Mouse (Mus musculus) small intestine, adult 2 months (tissue): ENCODE data around the gene Dync1i2. TPM values are rescaled to one million over a fixed set of nuclear protein-coding genes. Genes with fewer than 3 reads are reported as not detected.

Experiments
- H3K27ac ChIP-seq: fragments of 200-500 bp; 2 replicates; pipeline ENCODE4 v1.5.1; 2012; ENCODE audit warnings: low read depth, low read length, control low read depth, inconsistent platforms; ENCODE audit not compliant: insufficient read depth
- H3K27me3 ChIP-seq: fragments of 200-500 bp; 2 replicates; pipeline ENCODE4 v1.6.1; 2012; ENCODE audit warnings: mild to moderate bottlenecking, moderate library complexity, low read length, inconsistent platforms; ENCODE audit not compliant: control insufficient read depth, insufficient read depth
- H3K36me3 ChIP-seq: fragments of 200-500 bp; 2 replicates; pipeline ENCODE4 v1.6.1; 2012; ENCODE audit warnings: mild to moderate bottlenecking, low read length, control low read depth, inconsistent platforms; ENCODE audit not compliant: control insufficient read depth, insufficient read depth
- H3K4me1 ChIP-seq: fragments of 200-500 bp; 2 replicates; pipeline ENCODE4 v1.6.1; 2012; ENCODE audit warnings: low read length, inconsistent platforms, mixed read lengths; ENCODE audit not compliant: control insufficient read depth, insufficient read depth, insufficient read length
- H3K4me3 ChIP-seq: fragments of 200-500 bp; 2 replicates; pipeline ENCODE4 v1.5.1; 2012; ENCODE audit warnings: low read depth, mild to moderate bottlenecking, control low read depth, inconsistent platforms, low read length, moderate library complexity
- CTCF ChIP-seq: fragments of 200-500 bp; IDR thresholded peaks from 2 replicates; pipeline ENCODE4 v1.5.1; 2012; ENCODE audit warnings: low read depth, mild to moderate bottlenecking, control low read depth, inconsistent platforms, low read length, moderate library complexity, mixed read lengths; ENCODE audit not compliant: insufficient replicate concordance, insufficient read length; ENCODE audit errors: extremely low read depth
- POLR2A ChIP-seq: fragments of 200-500 bp; IDR thresholded peaks from 2 replicates; pipeline ENCODE4 v1.6.1; 2012; ENCODE audit warnings: low read depth, mild to moderate bottlenecking, control low read depth, inconsistent platforms, low read length, moderate library complexity
- WGBS: fragments of 180-500 bp; shearing (Covaris S2); methylation state at CpG from one replicate; pipeline ENCODE4 v1.1.7; 2018; 5-methylcytosine and 5-hydroxymethylcytosine counted together
- polyA plus RNA-seq: library from polyadenylated mRNA; depleted of rRNA; stranded (reverse); fragments of >200 nt; gene quantifications from 2 replicates; pipeline ENCODE4 v1.2.3, GENCODE M21; 2012; rRNA removed

Dync1i2 gene
- 3.2 and 6.3 TPM in 2 replicates for polyA plus RNA-seq

GRCm38 (mm10) chr2:71211591-71212359, at the start of gene Dync1i2:
Gene Dync1i2 (plus strand): TSS chr2:71211706.
- under 1% methylated on average over 57 of the region's 57 CpGs for WGBS

DNA sequence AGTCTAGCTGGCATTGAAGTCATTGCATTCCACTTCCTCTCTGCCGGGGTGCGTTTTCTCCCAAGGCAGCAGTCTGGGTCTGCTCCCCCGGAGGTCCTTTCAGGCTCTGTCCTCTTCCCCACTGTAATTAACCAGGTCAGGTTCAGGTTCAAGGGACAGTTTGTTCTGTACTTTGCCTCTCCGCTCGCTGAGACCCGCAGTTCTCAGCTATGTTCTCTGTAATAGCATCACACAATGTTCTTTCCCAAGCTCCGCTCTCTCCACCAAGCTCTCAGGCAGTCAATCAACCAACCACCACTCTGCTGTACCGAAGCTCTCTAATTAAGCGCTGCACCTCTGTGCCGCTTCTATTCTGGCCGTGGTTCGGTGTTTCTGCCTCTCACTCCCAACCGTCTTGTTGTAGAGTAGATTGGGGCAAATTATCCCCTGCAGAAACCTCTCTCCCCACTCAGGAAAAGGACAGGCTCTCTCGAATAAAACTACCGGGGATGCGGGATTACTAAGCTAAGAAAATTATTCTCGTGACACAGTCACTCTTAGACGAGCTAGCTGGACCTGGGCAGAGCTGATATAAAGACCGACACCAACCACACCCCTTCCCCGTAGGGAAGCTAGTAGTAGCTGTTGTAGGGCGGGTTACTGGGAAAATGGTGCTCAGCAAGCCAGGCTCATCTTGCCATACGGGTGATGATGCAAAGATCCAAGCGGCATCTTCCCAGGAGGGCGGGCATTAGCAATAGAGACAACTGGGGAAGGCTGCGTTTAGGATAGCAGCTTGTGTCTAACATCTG, 48.5 kb upstream of the Dync1i2 start:
- H3K4me1 ChIP-seq: no peaks in the 10 kb centered on the region
- no peak for TF ChIP-seq CTCF
- no peaks in the 10 kb centered on the region for H3K27me3 ChIP-seq
- no peaks in the 10 kb centered on the region for H3K36me3 ChIP-seq
- no peak overlapping the region for H3K4me3 ChIP-seq
- WGBS: 80% methylated on average over 25 of the region's 25 CpGs
- H3K27ac ChIP-seq: no peak overlapping the region

More at GRCm38 (mm10) chr2:71211591-71212359, at the start of gene Dync1i2:
- H3K4me1 ChIP-seq: peaks cover 2% of the 10 kb centered on the region; the same call in 1 of the 2 replicates
- H3K27me3 ChIP-seq: no peaks in the 10 kb centered on the region
- H3K4me3 ChIP-seq: peak within 1 kb of the TSS; percentile 99
- TF ChIP-seq CTCF: no peak
- TF ChIP-seq POLR2A: peak; percentile 61
- H3K36me3 ChIP-seq: peaks cover 6% of the 10 kb centered on the region; the same call in 1 of the 2 replicates
- peak within 1 kb of the TSS; percentile 84 for H3K27ac ChIP-seq

GRCm38 (mm10) chr2:71167211-71167610, 44.3 kb upstream of the Dync1i2 start:
- WGBS: 78% methylated on average over 4 of the region's 4 CpGs
- Histone ChIP-seq H3K4me1 (no peaks in the 10 kb centered on the region), H3K27ac (no peak overlapping the region), H3K27me3 (no peaks in the 10 kb centered on the region), H3K4me3 (no peak overlapping the region), H3K36me3 (no peaks in the 10 kb centered on the region)
- TF ChIP-seq POLR2A: no peak
- TF ChIP-seq CTCF: no peak

DNA sequence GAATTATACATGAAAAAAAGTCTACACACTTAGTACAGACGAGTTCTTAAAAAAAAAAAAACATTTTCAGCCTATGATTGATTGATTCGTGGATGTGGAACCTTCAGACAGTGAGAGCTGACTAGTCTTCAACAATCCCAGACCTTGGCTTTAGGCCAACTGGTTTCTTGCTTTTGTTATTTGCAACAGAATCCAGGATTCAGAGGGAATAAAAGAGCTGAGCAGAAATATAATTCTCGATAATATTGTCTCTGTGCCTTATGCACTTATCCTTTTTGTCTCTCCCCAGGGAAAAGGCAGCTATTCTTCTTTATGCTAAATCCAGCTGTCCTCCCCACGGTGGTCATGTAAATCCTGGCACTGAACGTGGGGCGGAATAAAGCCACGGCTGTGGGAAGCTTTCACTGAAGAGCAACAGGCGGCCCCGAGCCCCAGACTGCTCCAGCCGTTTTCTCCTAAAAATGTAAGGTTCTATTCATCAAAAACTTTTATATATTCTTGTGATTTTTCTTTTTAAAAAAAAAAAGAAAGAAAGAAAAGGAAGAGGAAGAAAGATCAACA, 43.0 kb upstream of the Dync1i2 start:
- TF ChIP-seq CTCF (no peak), POLR2A (no peak)
- H3K4me3 ChIP-seq: no peak overlapping the region
- no peak overlapping the region for H3K27ac ChIP-seq
- H3K36me3 ChIP-seq: no peaks in the 10 kb centered on the region
- no peaks in the 10 kb centered on the region for H3K27me3 ChIP-seq
- H3K4me1 ChIP-seq: no peaks in the 10 kb centered on the region
- 71% methylated on average over 10 of the region's 10 CpGs for WGBS

DNA sequence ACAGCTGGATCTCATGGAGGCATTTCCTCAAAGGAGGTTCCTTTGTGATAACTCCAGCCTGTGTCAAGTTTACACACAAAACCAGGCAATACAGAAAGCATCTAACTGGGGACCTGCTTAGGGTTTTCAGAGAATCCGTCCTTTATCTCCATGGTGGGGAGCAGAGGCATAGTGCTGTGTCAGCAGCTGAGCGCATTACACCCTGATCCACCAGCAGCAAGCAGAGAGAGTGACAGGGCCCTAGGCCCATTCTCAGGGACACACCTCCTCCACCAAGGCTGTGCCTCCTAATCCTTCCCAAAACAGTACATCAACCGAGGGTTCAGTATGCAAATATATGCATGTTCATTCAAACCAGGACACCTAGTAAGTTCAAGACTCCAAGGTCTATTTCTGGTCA, 38.5 kb upstream of the Dync1i2 start:
- WGBS: 65% methylated on average over 3 of the region's 3 CpGs
- Histone ChIP-seq H3K36me3 (no peaks in the 10 kb centered on the region), H3K4me1 (no peaks in the 10 kb centered on the region), H3K27ac (no peak overlapping the region), H3K4me3 (no peak overlapping the region), H3K27me3 (no peaks in the 10 kb centered on the region)
- TF ChIP-seq CTCF (no peak), POLR2A (no peak)

- H3K27ac ChIP-seq: no peak overlapping the region
- 57% methylated on average over 9 of the region's 9 CpGs for WGBS
- H3K27me3 ChIP-seq: no peaks in the 10 kb centered on the region
- H3K36me3 ChIP-seq: no peaks in the 10 kb centered on the region
- no peak for TF ChIP-seq POLR2A
- no peak overlapping the region for H3K4me3 ChIP-seq
- H3K4me1 ChIP-seq: no peaks in the 10 kb centered on the region
Measured at GRCm38 (mm10) chr2:71176329-71177249, 34.9 kb upstream of the Dync1i2 start.
